Mouse (Mus musculus) layer of hippocampus, adult 8-10 months (tissue): ENCODE data around the gene St3gal4. TPM values are rescaled to one million over a fixed set of nuclear protein-coding genes. Genes with fewer than 3 reads are reported as not detected.

Source experiments
- DNase-seq, 2 experiments: peaks; one replicate each; pipeline ENCODE4 v3.0.0; 2022; ENCODE audit warnings: low spot score in 2 of 2
- total RNA-seq, 4 experiments: library from RNA; stranded (reverse); gene quantifications; 2 replicates each; pipeline ENCODE4 v1.2.4; 2022

St3gal4 gene
- total RNA-seq, 4 experiments from 2014 or later, result 23.3 to 29.6 (median 26.6) TPM

DNA sequence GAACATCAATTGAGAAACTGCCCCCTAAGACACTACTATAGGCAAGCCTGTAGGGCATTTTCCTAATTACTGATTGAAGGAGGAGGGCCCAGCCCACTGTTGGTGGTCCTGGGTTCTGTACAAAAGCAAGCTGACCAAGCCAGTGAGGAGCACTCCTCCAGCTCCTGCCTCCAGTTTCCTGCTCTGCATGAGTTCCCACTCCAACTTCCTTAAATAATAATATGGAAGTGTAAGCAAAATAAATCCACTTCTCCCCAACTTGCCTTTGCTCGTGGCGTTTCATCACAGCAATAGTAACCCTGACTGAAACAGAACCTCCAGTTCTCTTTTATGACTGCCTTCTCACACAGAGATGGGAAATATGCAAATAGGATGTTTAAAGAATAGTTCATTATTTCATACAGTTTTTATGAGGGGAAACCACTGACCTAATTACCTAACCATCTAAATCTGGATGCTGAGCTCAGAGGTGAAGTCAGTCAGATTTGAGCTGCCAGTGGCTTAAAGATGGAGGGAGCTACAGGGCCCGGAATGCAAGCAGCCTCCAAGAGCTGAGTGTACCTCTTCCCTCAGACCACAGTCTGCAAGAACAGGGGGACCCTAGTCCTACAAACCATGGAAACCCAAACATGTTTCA lies 69.1 kb downstream of the St3gal4 start:
- no peak for DNase-seq

DNA sequence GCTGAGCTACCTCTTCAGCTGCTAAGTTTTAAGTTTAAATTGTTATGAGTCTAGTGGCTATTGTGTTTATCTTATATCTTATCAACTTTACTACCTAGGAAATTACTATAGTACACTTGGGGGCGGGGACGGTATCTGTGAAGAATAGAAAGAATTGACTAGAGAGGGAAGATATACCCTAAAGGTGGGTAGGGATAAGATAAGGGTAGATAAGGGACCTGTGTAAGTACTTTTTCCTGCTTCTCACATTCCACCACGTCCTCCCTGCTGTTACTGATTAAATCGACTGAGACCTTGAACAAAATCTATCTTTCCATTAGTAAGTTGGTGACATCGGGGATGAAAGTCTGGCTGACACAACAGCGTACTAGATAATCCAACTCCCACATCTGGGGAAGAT lies 70.6 kb downstream of the St3gal4 start:
- DNase-seq, result peak in 1 of 2 experiments; percentile 1

DNA sequence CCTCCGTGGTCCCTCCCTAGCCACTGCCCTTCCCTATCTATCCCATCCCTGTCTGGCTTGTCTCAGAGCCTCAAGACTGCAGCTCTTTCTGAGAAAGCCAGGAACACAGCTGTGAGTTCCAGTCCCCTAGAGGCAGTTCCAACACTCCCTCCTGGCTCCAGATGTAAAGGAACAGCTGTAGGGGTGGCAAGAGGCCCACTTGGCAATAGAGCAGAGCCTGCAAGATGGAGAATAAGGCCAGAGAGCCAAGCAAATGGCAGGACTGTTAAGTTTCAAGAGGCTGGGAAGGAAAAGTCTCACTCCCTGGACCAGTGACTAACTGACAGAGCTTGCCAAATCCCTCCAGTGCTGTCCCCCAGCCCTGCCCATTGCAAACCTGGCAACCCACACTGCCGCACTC lies 73.3 kb downstream of the St3gal4 start:
- no peak for DNase-seq

DNA sequence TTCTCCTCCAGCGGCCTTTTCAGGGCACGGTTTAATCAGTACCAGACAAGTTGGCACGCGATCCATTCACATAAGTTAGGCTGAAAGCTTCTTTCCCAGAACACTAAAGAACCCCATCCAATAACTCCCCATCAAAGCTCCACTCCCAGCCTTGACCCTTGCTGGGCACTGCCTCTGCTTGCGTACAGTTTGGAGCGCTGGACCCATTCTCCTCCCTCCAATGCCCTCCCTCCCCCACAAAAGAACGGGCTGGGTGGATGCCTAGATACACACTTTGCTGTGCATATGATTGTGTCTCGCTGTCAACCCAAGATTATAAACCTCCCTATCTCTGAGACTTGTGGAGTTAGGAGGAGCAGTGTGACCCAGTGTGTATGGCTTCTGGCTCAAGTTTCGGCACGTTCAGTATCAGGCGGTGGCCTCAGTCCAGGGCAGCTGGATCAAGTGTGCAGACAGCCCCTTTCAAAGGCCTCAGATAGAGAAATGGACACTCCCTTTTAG lies 74.0 kb downstream of the St3gal4 start:
- no peak for DNase-seq

DNA sequence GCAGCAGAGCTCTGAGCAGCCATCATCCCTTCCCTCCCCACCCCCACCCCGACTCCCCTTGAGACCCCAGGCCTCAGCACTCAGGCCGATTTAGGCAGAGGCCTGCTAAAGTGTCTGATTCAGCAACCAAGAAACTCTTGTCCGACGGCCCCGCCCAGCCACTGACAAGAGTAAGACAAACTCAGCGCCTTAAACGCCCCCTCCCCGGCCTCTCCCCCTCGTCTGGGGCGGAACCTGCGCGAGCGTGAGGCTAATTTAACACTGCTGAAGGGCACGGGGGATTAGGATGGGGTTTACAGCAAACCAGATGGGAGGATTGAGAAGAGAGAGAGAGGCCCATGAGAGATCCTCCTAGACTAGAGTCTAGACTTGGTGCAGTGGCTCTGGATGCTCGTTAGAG lies 74.6 kb downstream of the St3gal4 start:
- no peak for DNase-seq

DNA sequence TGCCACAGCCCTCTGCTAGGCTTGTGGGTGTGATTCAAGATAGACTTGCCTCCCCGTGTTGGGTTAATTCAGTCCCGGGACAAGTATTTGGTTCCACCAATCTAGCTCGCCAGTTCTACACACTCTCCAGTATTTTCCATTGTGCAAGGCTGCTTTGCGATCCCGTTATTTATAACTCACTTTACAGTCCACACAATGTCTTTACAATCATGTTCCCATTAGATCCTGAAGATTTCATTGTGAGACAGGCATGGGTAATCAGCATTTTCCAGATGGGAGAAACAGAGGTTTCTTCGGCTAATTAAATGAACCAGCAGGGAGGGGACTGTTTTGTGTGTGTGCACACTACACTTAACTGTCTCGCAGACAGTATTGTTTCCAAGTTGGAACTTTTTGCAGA lies 75.4 kb downstream of the St3gal4 start:
- no peak for DNase-seq

DNA sequence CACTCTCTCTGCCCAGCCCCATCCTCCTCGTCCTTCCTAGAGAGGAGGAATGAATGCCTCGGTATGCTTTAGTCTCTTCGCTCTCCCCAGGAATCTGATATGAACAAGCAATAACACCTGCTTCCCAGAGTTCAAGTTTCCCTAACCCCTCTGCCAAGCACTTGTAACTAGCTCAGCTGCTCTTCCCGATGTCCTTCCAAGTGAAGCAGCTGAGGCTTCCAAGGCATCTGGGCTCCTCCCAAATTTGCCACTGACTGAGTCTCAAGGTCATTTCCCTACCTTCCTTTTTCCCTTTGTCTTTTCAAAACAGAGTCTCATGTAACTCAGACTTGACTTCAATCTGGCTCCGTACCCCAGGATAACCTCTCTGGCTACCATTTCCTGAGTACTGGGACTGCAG lies 77.6 kb downstream of the St3gal4 start:
- DNase-seq, result no peak

DNA sequence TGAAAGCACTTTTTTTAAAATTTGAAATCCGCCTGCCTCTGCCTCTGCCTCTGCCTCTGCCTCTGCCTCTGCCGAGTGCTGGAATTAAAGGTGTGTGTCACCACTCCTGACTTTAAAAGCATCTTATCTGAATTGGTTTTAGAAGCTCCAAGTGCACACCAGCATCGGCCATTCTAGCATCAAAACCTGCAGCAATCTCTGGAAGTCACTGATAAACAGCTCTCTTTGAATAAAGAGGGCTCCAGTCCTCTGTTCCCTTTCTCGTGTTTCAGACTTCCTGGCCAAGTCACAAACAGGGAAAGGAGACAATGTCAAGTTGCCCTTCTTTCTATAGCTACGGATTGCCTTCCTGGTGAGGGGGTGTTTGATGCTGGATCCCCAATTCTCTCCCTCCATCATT lies 79.2 kb downstream of the St3gal4 start:
- DNase-seq, result no peak

DNA sequence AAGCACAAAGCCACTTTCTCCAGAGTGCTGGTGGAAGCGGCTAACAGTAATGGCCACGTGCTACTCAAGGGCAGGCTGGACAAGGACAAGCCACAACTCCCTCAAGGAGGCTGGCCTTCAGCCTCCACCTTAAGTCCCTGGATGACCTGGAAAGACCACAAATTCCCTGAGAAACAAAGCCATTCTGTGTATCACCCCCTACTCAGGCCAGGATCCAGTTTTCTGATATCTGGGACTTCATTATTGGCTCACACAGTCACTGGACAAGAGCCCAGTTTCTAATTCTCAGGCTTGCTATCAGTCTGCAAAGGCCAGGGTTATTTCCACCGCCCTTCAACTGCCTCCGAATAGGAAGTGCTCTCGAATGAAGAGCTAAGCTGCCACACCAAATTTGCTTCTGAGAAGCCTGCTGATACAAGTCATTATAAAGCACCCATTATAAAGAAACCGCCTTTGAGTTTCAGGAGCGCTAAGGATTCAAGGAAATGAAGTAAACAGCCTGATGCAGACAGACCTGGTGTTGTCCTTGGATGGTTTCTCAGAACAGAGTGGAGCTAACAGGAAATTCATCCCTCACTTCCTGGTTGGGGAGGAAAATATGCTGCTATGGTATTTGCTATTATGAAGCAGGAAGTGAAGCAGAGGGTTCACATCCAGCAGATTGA lies 80.0 kb downstream of the St3gal4 start:
- no peak for DNase-seq

DNA sequence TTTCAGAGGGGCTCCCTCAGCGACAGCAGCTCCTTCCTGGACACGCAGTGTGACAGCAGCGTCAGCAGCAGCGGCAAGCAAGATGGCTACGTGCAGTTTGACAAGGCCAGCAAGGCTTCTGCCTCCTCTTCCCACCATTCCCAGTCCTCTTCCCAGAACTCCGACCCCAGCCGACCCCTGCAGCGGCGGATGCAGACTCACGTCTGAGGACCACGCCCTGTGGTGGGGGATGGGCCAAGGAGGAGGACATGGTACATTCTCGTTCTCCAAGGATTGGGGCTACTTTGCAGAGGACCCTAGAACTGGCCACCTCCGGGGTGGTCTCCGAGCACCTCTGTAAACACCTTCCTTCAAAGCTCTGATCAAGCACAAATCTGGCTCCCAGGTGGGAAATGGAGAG lies 84.0 kb downstream of the St3gal4 start:
- DNase-seq, result no peak

DNA sequence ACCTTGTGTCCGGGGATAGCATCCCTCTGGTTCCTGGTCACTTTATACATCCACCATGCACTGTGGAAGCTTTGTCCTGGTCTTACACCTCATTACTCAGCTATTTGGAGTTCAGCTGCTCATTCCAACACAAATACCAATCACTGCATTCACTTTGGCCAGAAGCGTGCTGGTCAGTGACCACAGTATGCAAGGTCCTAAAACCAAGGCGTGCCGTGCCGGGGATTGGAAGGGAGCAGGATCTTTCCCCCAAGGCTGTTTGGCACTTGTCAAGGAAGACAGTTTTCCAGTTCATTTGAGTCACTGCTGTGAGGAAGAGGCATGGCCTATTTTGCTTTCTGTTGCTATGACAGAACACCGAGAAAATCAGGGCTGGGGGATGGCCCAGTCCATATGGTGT lies 86.6 kb downstream of the St3gal4 start:
- no peak for DNase-seq

DNA sequence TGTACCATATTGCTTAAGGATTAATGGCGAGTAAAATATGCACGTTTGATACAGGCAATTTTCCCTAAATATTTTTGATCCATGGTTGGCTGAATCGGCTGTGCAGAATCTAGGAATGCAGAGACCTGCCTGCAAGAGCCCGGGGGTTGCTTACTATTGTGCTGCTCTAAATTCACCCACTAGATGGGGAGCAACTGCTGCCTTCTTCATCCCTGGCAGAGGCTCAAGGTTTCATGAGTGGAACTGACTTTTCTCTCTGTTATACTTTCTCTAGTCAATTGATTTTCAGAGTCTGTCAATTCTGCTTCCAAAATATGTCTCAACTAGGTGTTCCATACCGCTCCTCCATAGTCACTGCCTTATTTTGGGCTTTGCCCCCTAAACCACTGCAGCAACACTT lies 88.2 kb downstream of the St3gal4 start:
- DNase-seq, result no peak

DNA sequence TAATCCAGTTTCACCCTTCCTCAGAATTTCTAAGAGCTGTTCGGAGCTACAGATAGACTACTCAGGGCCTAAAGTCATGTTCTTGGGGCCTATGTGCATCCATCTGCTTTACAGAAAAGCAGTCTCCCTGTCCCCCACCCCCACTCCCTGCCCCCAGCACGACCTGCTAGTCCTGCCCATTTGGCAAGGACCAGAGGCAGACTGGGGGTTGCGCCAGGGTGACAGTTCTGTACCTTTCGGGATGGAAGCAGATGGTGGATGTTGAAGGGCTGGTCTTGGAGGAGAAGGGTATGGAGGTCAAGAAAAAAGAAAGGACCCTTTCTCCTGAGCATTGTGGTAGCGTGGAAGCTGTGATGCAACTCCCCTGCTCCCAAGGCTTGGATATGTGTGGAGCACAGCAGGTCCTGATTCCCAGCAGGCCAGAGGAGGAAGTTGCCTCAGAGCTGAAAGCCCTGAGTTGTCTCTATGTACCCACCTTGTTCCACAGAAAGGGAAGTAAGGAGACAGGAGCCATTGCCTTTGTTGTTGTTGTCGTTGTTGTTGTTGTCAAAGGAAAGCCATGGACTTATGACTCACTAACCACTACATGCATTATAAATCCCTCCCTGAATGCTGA lies 91.6 kb downstream of the St3gal4 start:
- DNase-seq, result no peak

DNA sequence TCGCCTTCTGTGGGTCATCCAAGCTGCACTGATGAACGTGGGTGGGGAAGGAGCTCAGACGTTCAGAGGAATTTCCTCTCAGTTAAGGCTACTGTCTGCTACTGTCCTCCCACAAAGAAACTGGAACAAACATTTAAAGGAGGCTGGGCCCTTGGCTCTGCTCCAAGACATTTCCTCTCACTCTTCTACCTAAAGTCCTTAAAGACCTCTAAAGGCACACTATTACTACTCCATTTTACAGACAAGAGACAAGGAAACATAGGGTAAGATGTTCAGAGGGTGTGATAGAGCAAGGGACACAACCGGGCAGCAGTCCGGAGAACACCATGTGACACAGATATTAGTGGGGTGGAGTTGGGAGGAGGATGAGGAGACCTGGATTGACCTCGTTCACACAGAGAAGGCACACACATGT lies 92.2 kb downstream of the St3gal4 start:
- no peak for DNase-seq

DNA sequence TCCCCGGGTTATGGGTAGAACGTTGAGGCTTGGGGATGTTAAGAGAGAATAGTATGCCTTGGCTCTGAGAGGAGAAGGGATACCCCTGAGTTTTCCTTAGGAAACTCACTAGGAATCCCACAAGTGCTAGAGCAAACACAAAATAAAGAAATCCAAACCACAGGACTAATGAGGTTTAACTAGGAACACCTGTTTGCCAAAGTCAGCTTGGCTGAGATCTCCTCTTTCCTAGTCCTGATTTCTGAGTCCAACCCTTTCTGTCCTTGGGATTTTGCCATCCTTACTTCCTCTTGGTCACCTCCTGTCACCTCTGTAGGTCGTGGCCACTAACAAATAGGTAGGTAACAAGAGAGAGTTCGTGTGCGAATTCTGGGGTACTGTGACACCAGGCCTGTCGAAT lies 92.8 kb downstream of the St3gal4 start:
- no peak for DNase-seq

DNA sequence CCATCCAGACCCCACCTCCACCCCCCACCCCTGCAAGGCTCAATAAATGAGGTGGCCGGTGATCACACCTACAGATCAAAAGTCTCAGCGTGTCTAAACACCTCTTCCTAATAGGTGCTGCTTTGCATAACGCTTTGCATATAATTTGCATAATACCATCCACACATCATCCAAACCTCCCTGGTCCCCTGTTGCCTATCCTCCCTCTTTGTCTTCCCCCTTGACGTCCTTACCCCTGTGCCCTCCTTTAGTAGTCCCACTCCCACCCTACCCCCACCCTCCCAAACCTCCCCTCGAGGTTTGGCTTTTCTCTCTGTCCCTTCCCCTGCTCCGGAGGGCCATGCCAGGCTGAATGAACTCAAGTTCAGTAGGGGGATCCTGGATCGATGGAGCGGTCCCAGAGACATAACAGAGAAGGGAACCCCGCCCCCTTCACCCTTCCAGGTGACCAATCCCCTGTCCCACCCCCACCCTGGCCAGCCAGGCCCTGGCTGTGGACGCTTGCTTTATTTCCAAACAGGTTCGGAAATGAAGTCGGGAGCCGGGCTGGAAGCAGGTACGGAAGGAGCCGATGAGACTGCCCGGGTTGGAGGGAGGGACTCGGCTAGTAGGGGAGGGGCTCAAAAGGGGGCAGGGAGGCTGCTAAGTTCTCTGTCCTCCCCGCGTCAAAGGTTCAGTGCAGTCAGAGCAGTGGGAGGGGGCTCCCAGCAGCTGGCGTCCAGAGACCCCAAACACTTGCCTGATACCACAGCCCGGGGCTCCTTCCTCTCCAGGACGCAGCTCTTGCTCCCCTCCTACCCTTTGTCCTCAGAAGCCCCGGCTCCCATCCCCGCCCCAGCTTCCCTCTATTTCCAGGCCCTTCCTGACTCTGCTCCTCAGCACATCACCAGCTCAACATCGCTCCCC lies 94.2 kb downstream of the St3gal4 start:
- no peak for DNase-seq

DNA sequence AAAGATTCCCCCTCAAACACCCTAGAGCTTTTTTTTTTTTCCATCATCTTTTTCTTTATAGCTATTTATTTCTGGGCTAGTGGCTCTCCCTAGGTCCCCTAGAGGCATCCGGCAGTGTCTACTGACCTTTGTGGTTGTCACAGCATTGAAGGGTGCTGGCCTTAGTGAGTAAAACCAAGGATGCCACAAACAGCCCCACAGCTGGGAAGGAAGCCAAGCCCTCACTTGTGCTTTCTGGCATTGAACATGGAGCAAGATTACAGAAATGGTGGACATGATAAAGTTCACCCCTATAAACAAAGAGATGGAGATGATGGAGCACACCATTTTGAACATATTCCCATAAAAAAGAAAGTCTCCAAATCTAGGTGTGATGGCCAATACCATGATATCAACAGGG lies 97.3 kb downstream of the St3gal4 start:
- DNase-seq, result no peak

DNA sequence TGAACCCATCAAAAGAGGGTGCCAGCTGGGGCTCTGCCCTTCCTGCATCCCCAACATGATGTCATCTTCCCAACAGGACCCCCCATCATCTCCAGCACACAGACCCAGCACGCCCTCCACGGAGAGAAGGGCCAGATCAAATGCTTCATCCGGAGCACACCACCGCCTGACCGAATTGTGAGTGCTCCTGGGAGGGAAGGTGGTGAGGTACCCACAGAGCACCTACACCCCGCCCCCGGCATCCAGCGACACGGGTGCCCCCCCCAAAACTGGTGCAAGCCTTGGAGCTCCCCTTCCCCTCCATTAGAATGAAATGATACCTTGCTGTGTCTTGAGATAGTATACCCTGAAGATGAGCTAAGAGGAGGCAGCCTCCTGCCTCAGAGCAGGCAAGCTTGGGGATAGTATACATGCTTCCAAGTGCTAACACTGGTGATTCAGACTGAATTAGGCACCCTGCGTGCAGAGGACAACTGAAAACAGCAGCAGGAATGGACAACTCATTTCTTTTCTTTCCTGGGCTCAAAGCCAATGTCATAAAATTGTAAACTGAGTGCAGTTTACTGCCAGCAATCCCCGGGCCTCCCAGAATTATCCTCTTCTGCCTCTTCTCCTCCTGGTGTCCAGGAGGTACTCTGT lies 98.9 kb downstream of the St3gal4 start:
- no peak for DNase-seq

DNA sequence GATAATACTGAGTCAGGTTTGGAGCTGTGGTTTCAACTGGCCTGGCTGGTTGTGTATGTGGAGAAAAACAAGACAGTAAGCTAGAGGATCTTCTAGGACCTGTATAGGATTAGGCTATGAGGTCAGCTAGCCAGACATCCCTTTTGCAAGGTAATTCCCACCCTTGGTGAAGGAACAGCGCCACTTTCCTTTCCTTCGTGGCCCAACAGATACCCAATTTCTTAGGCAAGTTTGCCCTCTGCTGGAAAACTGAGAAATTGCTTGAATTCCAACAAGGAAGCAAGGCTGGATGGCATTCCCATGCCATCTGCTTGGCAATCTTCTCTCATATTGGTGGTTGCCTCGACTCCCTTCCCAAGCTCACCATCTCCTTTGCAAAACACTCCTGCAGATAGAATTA lies 99.7 kb downstream of the St3gal4 start:
- DNase-seq, result peak; percentile 70 to 81

DNA sequence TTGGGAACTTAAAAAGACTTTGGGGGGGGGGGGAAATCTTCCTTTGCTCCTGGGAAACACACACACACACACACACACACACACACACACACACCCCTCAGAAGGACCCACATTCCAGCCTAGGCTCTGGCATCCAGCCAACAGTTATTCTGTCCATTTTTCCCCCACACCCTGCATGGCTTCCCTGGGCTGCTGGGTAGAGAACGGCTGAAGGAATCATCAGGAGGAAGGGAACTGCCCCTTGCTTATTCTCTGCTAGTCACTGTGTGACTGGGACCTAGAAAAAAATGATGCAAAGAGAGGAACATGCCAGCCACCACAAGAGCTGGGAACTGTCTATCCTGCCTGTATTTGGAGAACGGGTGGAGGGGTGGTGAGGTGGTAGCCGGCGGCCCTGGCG lies 101.0 kb downstream of the St3gal4 start:
- no peak for DNase-seq

DNA sequence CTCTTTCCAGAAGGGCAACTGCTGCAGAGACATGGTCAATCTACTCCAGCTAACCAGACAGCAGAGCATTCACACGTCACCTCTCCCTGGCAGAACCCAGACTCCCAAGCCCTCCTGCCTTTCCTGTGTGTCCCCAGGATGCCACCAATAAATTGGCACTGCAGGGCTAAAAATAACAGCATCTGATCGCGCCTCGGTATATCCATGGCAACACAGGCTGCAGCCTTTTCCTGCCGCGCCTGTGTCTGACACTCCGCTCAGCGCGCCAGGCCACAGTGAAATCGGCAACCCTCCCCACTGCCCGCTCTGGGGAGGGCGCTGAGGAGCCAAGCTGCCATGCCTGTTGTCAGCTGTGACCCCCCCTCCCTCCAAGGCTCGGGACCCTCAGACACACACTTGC lies 101.5 kb downstream of the St3gal4 start:
- peak; percentile 68 to 75 for DNase-seq
